Mouse (Mus musculus): ENCODE measurements around the gene Pdx1. TPM values are rescaled to one million over a fixed set of nuclear protein-coding genes. Genes with fewer than 3 reads are reported as not detected.

The Pdx1 gene
- total RNA-seq (2015; ENCODE audit: low replicate concordance) (not detected in 2 replicates), total RNA-seq (2017; ENCODE audit: low replicate concordance) (not detected in 2 replicates)

- ATAC-seq (replicated peaks; ENCODE audit: low FRiP score, poor library complexity, severe bottlenecking): no peak
Observed at GRCm38 (mm10) chr5:147269926-147270672, at the start of gene Pdx1. TSS of gene Pdx1 (plus strand) at chr5:147269959.

- ATAC-seq (replicated peaks; ENCODE audit: low FRiP score, poor library complexity, severe bottlenecking): peak; percentile 42
Observed at GRCm38 (mm10) chr5:147227354-147228112, 42.2 kb upstream of the Pdx1 start.

- ATAC-seq (replicated peaks; ENCODE audit: low FRiP score, poor library complexity, severe bottlenecking): no peak
Observed at GRCm38 (mm10) chr5:147235406-147236309, 34.1 kb upstream of the Pdx1 start.

GRCm38 (mm10) chr5:147243908-147244307 lies 25.9 kb upstream of the Pdx1 start:
- ATAC-seq (replicated peaks; ENCODE audit: low FRiP score, poor library complexity, severe bottlenecking): no peak

GRCm38 (mm10) chr5:147260189-147260588 lies 9.6 kb upstream of the Pdx1 start:
- ATAC-seq (replicated peaks; ENCODE audit: low FRiP score, poor library complexity, severe bottlenecking): no peak

DNA sequence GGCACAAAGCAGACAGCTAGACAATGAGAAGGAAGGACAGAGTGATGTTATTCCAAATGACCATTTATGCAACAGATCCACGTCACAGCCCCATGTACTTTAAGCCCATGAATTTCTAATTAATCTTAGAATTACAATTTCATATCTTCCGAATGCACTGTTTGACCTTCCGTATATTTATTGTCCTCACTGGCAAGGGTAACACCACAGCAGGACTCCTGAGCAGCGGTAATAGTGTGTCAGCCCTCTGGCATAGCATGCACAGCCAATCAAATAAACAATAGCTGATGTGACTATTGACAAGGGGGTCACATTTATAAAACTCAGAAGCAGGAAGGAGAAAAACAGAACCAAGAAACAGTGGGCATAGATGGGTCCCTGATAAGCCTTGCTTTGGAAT lies 9.0 kb upstream of the Pdx1 start:
- ATAC-seq (replicated peaks; ENCODE audit: low FRiP score, poor library complexity, severe bottlenecking): no peak

GRCm38 (mm10) chr5:147261899-147262541 lies 7.7 kb upstream of the Pdx1 start:
- ATAC-seq (replicated peaks; ENCODE audit: low FRiP score, poor library complexity, severe bottlenecking): no peak

DNA sequence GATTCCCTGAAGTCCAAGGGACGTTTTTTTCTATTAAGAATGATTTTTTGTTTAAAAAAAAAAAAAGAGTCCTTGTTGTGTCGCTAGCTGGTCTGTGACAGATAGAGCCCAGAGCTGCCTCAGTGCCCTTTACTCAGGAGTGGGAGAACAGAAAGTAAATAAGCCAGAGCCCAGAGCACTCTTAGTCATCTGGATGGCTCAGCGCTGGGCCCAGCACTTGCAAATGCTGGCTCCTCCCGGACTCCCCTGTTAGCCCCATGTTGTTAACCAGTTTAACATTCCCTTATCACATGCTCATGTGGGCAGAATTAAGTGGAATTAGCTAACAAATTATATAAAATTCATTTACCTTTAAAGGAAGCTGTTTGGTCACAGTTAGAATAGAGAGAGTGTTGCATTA lies 5.8 kb upstream of the Pdx1 start:
- no peak for ATAC-seq (replicated peaks; ENCODE audit: low FRiP score, poor library complexity, severe bottlenecking)

GRCm38 (mm10) chr5:147267434-147267833 lies 2.3 kb upstream of the Pdx1 start:
- no peak for ATAC-seq (replicated peaks; ENCODE audit: low FRiP score, poor library complexity, severe bottlenecking)

DNA sequence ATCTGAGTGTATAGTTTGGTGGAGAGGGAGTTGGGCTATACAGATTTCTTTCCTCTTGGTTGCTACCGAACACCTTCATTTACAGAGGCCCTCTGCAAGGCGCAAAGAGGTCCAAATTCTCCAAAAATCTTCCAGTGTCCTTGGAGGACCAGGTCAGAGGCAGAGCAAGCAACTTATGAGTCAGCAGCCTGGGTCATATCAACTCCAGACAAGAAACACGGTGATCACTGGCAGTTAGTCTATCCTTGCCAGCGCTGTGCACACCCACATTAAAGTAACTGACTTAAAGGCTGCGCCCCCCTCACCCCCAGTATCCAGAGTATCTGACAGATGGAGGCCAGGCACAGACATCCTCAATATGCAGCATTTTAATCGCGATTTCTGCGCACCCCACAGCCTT lies 1.0 kb upstream of the Pdx1 start:
- no peak for ATAC-seq (replicated peaks; ENCODE audit: low FRiP score, poor library complexity, severe bottlenecking)

DNA sequence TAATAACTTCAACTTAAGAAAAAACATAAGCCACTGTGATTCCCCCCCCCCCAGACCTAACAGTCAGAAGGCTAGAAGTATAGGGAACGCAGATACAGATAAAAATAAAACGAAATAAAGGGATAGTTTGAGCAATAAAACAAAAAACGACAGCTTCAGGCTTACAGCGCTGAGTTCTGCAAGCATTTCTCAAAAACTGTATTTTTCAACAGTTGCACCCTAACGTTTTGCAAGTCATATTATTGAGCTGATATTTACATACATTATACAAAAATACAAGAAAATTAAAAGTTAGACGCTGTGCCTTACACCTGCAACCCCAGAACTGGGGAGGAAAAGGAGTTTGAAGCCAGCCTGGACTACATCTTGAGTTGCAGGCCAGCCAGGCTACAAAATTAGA lies 388 bp upstream of the Pdx1 start:
- no peak for ATAC-seq (replicated peaks; ENCODE audit: low FRiP score, poor library complexity, severe bottlenecking)

DNA sequence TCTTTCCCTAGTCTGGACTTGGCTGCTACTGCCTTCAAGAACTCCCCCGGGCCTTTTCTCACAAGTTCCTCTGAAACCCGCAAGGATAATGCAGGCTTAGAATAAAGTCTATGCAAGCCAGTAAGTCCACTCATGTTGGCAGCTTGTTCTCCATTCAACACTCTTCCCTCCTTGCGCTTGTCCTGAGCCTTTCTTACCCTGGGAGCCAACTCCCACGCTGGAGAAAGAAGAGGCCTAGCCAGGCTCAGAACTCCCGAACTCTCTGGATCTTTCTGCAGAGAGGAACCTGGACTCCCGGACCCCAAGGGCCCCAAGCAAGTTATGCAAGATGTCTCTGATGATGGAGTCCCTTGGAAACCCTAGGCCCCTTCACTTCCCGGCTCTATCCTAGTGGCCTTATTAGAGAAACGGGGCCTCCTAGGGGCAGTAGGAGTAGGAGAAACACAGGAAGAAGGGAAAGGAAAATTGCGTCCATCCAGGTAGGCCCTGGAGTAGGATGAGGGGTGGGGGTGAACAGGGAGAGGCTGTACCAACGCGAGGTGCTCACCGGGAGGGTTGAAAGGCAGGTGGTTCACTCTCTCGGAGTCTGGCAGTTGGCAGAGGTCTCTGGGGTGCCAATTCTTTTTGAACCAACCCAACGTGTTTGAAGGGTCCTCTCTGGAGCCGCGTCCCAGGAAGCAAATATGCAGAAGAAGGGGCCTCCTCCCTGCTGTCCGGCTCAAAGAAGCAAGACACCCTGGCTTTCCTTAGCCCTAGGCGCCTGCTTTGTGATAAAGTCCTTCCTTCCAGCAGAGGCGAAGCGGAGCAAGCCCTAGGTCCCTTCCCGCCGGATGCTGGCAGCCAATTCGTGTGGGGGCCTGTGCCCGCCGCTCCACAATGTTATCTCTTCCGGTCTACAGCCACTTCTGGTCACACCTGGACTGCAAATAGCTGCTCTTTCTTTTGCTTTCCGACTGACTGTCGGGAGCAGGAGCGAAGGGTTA lies 1.2 kb downstream of the Pdx1 start:
- no peak for ATAC-seq (replicated peaks; ENCODE audit: low FRiP score, poor library complexity, severe bottlenecking)

- no peak for ATAC-seq (replicated peaks; ENCODE audit: low FRiP score, poor library complexity, severe bottlenecking)
Observed at GRCm38 (mm10) chr5:147272046-147272807, 2.5 kb downstream of the Pdx1 start.

DNA sequence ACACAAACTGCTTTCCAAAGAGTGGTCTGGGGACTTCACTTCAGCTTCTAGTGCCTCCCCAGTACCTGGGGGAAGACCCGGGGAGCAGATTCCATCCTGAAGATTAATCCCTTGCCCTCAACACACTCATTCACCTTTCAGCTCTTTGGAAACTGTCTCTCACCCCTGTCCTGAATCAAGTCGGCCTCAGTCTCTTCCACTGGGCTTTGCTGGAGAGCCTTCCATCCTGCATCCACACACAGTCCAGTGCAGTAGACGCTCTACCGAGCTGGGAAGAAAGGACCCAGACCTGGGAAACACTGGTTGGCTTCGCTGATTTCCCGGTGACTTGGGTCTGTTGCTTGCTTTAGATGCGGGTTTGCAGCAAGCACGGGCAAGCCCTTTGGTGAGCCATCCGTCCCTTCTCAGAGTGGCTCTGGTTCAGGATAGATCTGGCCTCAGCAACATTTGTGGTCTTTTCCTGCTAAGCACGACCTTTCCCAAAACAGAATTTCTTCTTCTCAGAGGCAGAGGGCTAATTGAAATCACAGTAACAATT lies 3.1 kb downstream of the Pdx1 start:
- ATAC-seq (replicated peaks; ENCODE audit: low FRiP score, poor library complexity, severe bottlenecking): no peak

DNA sequence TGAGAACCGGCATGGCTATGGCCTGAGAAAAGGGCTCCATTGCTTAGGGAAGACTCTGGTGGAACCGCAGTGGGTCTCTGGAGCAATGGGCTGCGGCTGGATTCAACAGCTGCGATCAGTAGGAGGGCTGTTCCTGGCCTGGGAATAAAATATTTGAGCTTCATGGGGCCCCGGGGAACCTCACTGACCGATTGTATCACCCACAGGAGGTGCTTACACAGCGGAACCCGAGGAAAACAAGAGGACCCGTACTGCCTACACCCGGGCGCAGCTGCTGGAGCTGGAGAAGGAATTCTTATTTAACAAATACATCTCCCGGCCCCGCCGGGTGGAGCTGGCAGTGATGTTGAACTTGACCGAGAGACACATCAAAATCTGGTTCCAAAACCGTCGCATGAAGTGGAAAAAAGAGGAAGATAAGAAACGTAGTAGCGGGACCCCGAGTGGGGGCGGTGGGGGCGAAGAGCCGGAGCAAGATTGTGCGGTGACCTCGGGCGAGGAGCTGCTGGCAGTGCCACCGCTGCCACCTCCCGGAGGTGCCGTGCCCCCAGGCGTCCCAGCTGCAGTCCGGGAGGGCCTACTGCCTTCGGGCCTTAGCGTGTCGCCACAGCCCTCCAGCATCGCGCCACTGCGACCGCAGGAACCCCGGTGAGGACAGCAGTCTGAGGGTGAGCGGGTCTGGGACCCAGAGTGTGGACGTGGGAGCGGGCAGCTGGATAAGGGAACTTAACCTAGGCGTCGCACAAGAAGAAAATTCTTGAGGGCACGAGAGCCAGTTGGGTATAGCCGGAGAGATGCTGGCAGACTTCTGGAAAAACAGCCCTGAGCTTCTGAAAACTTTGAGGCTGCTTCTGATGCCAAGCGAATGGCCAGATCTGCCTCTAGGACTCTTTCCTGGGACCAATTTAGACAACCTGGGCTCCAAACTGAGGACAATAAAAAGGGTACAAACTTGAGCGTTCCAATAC lies 4.7 kb downstream of the Pdx1 start:
- ATAC-seq (replicated peaks; ENCODE audit: low FRiP score, poor library complexity, severe bottlenecking): no peak

DNA sequence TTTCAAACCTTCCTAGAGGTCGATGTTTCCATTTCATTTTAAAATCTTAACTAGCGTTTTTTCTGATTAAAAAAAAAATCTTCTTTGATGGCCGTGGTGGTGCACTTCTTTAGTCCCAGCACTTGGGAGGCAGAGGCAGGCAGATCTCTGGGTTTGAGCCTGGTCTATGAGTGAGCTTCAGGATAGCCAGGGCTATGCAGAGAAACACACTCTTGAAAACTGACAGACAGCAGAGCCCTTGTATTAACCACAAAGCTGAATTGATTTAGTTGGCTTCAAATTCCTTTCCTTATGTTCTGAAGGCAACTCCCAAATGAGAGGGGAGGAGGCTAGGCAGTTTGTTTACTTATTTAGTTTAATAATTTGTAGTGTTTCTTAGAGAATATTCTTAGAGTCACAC lies 6.0 kb downstream of the Pdx1 start:
- ATAC-seq (replicated peaks; ENCODE audit: low FRiP score, poor library complexity, severe bottlenecking): no peak
